Mouse (Mus musculus): ENCODE results near the gene Socs7.
A peak's percentile ranks its signal among the peaks of the same experiment; 100 is the strongest.

GRCm38 (mm10) chr11:97434704-97435454 lies 72.5 kb downstream of the Socs7 start:
- TF ChIP-seq CTCF (IDR thresholded peaks at IDR 0.05; ENCODE audit: borderline replicate concordance, control insufficient read depth, extremely low read depth, insufficient read depth, low read length, poor library complexity) = peak; percentile 62; the same call in 1 of the 2 replicates
- no peak for TF ChIP-seq POLR2A (IDR thresholded peaks at IDR 0.05; ENCODE audit: control insufficient read depth, extremely low read depth, insufficient read depth, low read length, poor library complexity)
